In genomic region chr13:103225217-103225894, GRCm38 (mm10) we compare ENCODE assay signal across 10 mouse cellular contexts.
DNase-seq lines count a peak whose midpoint lies in the region; ATAC-seq and TF ChIP-seq lines count a peak whose summit lies in the region.
"Had no signal": no experiment of that assay in that cellular context is flagged by ENCODE, and none has a peak within 500 bp of the region (broad histone marks: within the 10 kb centered on the region; RNA-seq: fewer than 3 reads in every experiment).

No protein-coding gene starts in this region.

- DNase-seq in heart, postnatal 0 days (ENCODE audit: low spot score): no peak
- DNase-seq in heart, postnatal 14 days: no peak
- peak; percentile 47 for DNase-seq in R1 (ENCODE audit: low read depth, low spot score)
- no peak for DNase-seq in urinary bladder, adult 18-20 months (ENCODE audit: low spot score in 2 of 2)
- DNase-seq: thymus, postnatal 4 days had no signal

- 53% methylated on average over 11 of the region's 11 CpGs for WGBS in heart, postnatal 0 days
- 51% methylated on average over 11 of the region's 11 CpGs for WGBS in limb, embryonic 15.5 days

- TF ChIP-seq EP300 in heart, postnatal 0 days (IDR thresholded peaks at IDR 0.05; ENCODE audit: low read depth): no peak
- TF ChIP-seq EP300 in ES-Bruce4 (IDR thresholded peaks at IDR 0.05; ENCODE audit: insufficient read depth, low read depth, low read length): no peak

- TF ChIP-seq POLR2A in ES-Bruce4 (IDR thresholded peaks at IDR 0.05; ENCODE audit: insufficient read depth, low read length): no peak

- H3K4me1 ChIP-seq in heart, postnatal 0 days (ENCODE audit: control insufficient read depth, insufficient read depth): no peaks in the 10 kb centered on the region
- no peaks in the 10 kb centered on the region for H3K4me1 ChIP-seq in ES-Bruce4 (ENCODE audit: control insufficient read depth, insufficient read depth, low read length)
- H3K4me1 ChIP-seq in limb, embryonic 15.5 days: peaks cover 22% of the 10 kb centered on the region

- H3K27ac ChIP-seq in heart, postnatal 0 days (ENCODE audit: low read depth): peak overlapping the region; percentile 14; the same call in 1 of the 2 replicates
- H3K27ac ChIP-seq in ES-Bruce4 (ENCODE audit: insufficient read depth, low read length): peak overlapping the region; percentile 20; the same call in 1 of the 2 replicates
- 0 out of 2 replicates have a peak overlapping the region, but pooled peaks have one; percentile 27 for H3K27ac ChIP-seq in limb, embryonic 15.5 days
- H3K27ac ChIP-seq: heart, embryonic 15.5 days; liver, embryonic 12.5 days had no signal

- intact Hi-C loops in heart, postnatal 14 days (cut with DNase I): no loop called here

- no peaks in the 10 kb centered on the region for H3K9me3 ChIP-seq in heart, postnatal 0 days (replicated peaks; ENCODE audit: control insufficient read depth, low read length)
- no peaks in the 10 kb centered on the region for H3K9me3 ChIP-seq in ES-Bruce4 (replicated peaks; ENCODE audit: control insufficient read depth, insufficient read depth, low read length, poor library complexity, severe bottlenecking)
- H3K9me3 ChIP-seq in limb, embryonic 15.5 days: no peaks in the 10 kb centered on the region
- H3K9me3 ChIP-seq: heart, embryonic 15.5 days; liver, embryonic 12.5 days had no signal

- H3K36me3 ChIP-seq in heart, postnatal 0 days (replicated peaks; ENCODE audit: control insufficient read depth, insufficient read depth, low read length): no peaks in the 10 kb centered on the region
- H3K36me3 ChIP-seq in ES-Bruce4 (ENCODE audit: control insufficient read depth, insufficient read depth, low read length, poor library complexity, severe bottlenecking): no peaks in the 10 kb centered on the region
- no peaks in the 10 kb centered on the region for H3K36me3 ChIP-seq in limb, embryonic 15.5 days
- H3K36me3 ChIP-seq: heart, embryonic 15.5 days; liver, embryonic 12.5 days had no signal

- H3K9ac ChIP-seq in heart, postnatal 0 days (replicated peaks; ENCODE audit: low read depth, low read length): no peak overlapping the region
- no peak overlapping the region for H3K9ac ChIP-seq in ES-Bruce4 (ENCODE audit: low read depth, poor library complexity, severe bottlenecking)
- no peak overlapping the region for H3K9ac ChIP-seq in limb, embryonic 15.5 days
- H3K9ac ChIP-seq: heart, embryonic 15.5 days; liver, embryonic 12.5 days had no signal

- no peak overlapping the region for H3K4me2 ChIP-seq in heart, postnatal 0 days (ENCODE audit: low read depth, low read length)
- no peak overlapping the region for H3K4me2 ChIP-seq in limb, embryonic 15.5 days
- H3K4me2 ChIP-seq: heart, embryonic 15.5 days; liver, embryonic 12.5 days had no signal

- H3K4me3 ChIP-seq in heart, postnatal 0 days (ENCODE audit: low read depth, low read length): no peak overlapping the region
- H3K4me3 ChIP-seq in ES-Bruce4 (ENCODE audit: low read depth, low read length): no peak overlapping the region
- H3K4me3 ChIP-seq in limb, embryonic 15.5 days: no peak overlapping the region
- H3K4me3 ChIP-seq: heart, embryonic 15.5 days; liver, embryonic 12.5 days had no signal

- no peak for TF ChIP-seq CTCF in heart, postnatal 0 days (IDR thresholded peaks at IDR 0.05; ENCODE audit: low read depth)
- TF ChIP-seq CTCF in ES-Bruce4 (IDR thresholded peaks at IDR 0.05; ENCODE audit: low read depth, low read length): no peak

- no peaks in the 10 kb centered on the region for H3K27me3 ChIP-seq in heart, postnatal 0 days (ENCODE audit: control insufficient read depth, insufficient read depth, low read length)
- H3K27me3 ChIP-seq in ES-Bruce4 (ENCODE audit: control insufficient read depth, insufficient read depth, low read length, poor library complexity, severe bottlenecking): no peaks in the 10 kb centered on the region
- no peaks in the 10 kb centered on the region for H3K27me3 ChIP-seq in limb, embryonic 15.5 days
- H3K27me3 ChIP-seq: heart, embryonic 15.5 days; liver, embryonic 12.5 days had no signal

- 0 out of 2 replicates have a peak, but pooled peaks have one; percentile 20 for ATAC-seq in heart, postnatal 0 days (ENCODE audit: insufficient read depth, low read depth)
- ATAC-seq in limb, embryonic 15.5 days (ENCODE audit: insufficient number of reproducible peaks, low FRiP score, low TSS enrichment, low read depth): no peak
- ATAC-seq in inflammation-experienced regulatory T-cells, adult 6 months: no peak
- ATAC-seq: liver, embryonic 12.5 days had no signal
